Mouse (Mus musculus) liver, adult (tissue): Measurements from ENCODE around the gene Flnb.

Source experiments
- GATA4 ChIP-seq: IDR thresholded peaks from 2 replicates; pipeline ENCODE4 v1.6.1; 2014; ENCODE audit warnings: mild to moderate bottlenecking, low read length; ENCODE audit not compliant: insufficient replicate concordance

Gene Flnb

DNA sequence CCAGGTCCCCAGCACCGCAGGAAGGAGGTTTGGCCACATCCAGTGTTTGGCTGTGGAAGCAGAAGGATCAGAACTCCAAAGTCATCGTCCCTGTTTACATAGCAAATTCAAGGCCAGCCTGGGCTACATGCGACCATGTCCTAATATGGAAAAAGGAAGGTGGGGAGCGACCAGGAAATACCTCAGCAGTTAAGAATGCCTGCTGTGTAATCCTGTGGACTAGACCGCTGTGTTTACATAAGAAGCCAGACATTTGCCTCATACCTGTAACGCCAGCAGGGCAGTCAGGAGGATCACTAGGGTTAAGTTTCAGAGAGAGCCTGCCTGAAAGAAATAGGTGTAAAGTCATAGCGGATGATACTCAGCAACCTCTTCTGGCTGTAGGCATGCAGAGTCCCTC is 145.4 kb downstream of the Flnb start:
- TF ChIP-seq GATA4 = no peak

DNA sequence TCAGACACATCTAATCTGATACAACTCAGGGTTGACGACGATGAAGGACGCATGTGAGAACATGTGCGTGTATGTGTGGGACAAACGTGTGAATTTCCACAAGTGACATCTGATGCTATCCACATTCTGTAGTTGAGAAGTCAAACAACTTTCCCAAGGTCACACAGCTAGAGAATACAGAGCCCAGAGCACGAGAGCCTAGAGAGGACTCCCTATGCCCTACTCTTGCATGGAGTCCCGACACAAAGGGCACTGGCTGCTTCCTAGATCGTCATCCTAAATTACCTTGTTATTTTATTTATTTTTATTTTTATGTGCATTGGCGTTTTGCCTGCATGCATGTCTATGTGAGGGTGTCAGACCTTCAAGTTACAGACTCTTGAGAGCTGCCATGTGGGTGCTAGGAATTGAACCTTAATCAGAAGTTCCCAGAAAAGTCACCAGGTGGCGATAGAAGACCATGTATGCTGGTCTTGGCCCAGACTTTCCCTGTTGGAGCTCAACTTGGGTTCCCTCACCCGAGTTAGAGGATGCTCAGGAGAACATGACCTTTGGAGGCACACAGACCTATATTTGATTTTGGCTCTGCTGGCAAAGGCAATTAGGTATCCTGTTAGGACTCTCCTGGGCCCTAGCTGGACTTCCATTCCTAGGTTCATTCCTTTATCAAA is 146.6 kb downstream of the Flnb start:
- no peak for TF ChIP-seq GATA4

DNA sequence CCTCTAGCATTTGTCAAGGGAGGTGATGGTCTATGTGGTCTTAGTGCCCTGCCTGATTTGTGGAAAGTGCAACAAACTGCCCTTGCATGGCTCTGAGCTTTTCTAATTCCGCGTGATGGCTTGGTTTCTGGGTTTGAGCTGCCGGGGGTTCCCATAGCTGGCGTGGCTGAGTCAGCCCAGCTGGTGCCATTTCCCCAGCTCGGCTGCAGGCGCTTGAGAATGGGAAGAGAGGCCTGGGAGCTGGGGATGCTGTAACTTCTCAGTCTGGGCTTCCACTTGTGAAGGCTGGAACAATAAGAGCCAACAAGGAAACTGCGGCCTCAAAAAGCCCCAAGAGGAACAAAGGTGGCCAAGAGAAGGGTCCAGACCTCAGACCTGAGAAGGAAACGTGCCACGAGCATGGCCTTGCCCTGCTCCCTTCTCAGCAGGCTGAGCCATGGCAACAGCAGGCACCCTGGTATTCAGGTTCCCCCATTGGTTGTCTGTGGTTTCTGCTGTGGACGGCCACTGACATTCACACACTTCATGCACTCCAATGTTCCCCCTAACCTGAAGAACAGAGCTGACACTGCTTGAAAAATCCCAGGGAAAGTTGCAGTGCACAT is 154.2 kb downstream of the Flnb start:
- TF ChIP-seq GATA4 = no peak

DNA sequence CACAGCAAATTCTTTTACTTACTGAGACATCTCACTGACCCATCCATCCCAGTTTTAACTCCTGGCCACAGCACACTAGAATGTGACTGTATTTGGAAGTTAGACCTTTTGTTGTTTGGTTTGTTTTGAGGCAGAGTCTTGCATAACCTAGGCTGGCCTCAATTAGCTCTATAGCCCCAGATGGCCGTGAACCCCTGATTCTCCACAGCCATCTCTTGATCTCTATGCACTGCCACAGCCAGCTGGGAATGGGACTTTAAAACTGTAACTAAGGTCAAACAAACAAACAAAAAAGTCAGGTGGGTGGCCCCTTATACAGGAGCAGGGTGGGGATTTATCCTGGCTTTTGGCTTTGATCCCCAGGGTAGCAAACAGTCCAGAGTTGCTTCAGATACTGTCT is 156.9 kb downstream of the Flnb start:
- TF ChIP-seq GATA4 = peak; percentile 23; the same call in 1 of the 2 replicates

DNA sequence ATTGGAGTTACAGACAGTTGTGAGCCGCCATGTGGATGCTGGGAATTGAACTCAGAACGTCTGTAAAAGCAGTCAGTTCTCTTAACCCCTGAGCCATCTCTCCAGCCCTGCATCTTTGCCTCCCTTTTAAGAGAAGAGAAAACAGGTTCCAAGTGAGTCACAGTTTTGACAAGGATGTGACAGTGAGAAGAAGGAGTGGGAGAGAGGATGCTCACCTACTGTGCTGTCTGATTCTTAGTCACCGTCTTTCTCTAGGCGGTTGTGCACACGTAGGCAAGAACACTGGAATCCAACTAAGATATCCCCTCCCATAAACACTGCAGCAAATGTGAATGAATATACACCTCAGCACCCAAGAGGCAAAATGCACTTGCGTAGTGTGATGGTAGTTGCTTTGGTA is 157.4 kb downstream of the Flnb start:
- TF ChIP-seq GATA4 = no peak

DNA sequence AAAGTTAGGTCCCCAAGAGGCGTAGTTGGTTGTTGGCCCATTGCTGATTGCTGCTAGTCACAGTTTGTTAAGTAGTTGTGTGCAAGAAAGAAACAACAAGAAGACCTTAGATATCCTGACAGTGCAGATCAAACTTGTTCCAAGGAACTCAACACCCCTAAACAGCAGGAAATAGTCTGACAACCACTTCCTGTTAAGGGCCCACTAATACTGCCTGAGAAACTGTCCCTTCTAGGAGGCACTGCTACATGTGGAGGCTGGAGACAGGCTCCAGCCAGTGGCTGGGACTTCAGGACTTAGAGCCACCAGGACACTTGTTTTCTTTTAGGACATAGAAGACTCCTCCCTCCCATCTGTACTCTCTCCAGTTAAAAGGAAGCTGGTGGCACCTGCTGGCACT is 159.7 kb downstream of the Flnb start:
- no peak for TF ChIP-seq GATA4

DNA sequence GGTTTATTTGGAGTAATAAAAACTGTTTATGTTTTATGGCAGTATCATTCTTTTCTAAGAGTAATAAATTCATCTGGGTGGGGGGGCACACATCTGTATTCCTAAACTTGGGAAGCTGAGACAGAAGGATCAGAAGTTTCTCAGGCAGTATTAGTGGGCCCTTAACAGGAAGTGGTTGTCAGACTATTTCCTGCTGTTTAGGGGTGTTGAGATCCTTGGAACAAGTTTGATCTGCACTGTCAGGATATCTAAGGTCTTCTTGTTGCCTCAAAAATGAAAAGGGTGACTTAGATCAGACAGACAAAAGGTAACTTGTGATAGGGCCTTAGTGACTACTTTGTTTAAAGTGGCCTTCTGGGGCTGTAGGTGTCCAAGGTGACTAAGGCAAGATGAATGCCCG is 160.4 kb downstream of the Flnb start:
- TF ChIP-seq GATA4 = no peak

DNA sequence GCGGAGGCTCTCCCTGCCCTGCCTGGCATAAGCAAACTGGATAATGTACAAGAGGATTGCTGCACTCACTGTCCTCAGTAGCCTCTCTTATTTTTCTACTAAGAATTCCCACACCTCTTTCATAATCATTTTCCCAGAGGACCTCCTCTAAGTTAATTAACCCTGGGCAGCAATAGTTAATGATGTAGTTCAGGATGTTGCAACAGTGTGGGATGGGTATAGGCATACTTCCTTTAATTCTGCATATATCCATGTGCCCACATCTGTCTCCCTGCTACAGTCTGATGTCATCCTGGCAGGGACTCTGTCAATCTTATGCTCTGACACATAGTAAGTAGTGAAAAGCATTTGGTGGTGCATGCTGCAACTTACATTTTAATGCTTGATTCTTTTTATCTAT is 163.5 kb downstream of the Flnb start:
- no peak for TF ChIP-seq GATA4

DNA sequence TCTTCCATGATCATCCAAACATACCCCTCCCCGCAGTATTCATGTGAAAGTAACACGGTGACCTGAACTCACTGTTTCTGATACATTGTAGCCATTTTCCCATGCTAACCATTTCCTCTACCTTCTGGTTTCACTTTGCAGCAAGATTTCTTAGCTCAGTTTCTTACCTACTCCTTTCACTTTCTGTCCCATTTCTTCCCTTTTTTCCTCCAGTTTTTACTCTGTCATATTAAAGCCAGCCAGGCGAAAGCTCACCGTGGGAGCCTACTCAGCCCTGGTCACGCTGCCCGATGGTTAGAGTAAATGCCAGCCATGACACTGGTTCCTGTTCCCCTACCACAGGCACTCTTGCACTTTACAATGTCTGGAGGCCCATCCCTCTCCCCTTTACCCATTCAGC is 169.2 kb downstream of the Flnb start:
- TF ChIP-seq GATA4 = no peak

DNA sequence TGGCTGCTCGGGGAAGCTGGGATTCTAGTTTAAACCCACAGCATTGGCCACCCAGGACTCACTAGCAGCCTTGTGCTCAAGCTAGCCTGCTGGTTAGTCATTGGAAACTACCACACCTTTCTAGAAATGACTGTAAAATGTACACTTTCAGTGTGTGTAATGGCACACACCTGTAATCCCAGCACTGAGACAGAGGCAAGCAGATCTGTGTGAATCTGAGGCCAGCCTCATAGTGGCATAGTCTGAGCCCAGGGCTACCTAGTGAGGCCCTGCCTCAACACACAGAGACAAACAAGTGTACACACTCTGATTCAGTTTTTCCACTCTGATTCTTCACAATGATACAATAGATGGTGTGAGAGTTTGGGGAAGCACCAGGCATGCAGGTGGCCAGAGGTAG is 171.6 kb downstream of the Flnb start:
- TF ChIP-seq GATA4 = no peak

DNA sequence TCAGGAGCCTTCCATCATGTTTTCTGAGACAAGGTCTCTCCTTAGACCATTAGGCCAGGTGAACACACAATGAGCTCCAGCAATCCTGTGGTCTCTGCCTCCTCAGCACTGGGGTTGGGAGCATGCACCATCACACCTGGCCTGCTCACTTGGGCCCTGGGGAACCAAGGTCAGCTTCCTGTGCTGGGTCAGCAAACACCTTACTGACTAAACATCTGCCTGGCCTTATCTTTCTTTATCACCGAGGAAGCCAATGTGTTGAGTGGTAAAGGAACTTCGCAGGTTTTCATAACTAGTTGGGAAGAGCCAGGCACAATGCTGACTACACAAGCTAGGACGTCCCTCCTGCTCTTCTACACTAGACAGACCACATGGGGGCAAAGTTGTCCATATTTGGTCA is 172.2 kb downstream of the Flnb start:
- no peak for TF ChIP-seq GATA4

DNA sequence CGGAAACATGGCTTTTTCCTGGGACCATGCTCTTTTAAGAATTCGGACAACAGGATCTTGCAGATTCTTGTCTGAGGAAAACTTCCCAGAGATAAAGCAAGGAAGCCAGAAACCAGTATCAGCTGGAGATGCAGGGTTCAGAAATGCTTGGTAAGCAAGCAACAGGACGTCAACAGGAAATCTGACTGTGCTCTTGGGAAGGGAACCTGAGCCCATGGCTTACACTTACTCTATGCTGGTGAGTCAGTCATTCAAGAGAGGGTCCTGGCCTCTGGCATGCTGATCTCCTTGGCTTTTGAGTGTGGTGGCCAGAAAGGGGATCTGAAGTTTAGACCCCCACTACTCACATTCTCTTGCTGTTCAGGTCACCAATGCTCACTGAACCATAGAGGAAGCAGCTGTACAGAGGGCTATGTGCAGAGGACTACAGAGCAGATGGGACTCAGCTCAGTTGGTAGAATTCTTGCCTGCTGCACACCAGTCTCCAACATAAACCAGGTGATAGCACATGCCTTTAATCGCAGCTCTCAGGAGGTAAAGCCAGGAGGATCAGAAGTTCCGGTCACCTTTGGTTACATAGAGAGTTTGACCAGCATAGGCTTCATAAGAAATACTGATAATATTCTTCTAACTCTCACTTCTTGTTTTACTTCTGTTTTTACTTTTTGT is 173.5 kb downstream of the Flnb start:
- peak; percentile 87; the same call in 1 of the 2 replicates for TF ChIP-seq GATA4

DNA sequence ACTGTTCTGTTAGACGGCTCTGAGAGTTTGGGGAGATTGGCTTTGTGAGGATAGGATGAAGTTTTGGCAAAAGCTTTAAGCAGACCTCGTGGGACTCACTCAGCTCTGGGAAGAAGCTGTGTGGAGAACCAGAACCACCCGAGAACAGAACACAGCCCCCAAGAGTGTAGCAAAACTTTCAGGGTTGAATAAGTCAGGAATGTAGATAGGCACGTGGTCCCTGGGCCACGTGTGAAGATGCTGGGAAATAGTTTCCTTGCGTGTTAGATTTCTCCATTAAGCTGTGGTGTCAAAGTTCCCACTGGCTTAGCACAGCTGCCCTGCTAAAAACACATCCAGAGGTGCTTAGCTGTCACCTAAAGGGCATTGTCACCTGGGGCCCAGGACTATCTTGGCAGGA is 174.4 kb downstream of the Flnb start:
- TF ChIP-seq GATA4 = no peak

DNA sequence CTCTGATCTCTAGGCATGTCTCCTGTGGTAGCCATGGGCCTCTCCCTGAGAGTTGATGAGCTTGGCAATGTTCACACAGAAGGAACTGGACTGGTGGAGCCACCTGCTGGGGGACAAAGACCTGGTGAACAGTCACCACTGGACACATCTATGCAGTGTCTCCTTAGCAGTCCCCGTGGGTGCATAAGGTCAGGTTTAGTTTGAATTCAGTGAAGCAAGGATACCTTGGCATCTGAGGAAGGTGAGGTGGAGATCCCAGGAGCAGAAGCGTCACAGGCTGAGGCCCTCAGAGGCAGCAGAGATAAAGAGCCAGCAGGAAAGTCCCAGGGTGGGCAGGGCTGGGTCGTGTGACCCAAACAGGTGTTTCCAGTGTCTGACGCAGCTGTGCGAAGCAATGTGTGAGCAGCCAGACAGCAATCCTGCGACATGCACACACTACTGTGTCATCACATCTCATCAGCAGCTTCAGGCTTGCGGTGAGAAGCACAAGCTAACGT is 176.6 kb downstream of the Flnb start, which contains the start of gene Dnase1l3:
TSS of gene Dnase1l3 (minus strand) at position 303 of the 497 bp plus-strand sequence.
- no peak for TF ChIP-seq GATA4

DNA sequence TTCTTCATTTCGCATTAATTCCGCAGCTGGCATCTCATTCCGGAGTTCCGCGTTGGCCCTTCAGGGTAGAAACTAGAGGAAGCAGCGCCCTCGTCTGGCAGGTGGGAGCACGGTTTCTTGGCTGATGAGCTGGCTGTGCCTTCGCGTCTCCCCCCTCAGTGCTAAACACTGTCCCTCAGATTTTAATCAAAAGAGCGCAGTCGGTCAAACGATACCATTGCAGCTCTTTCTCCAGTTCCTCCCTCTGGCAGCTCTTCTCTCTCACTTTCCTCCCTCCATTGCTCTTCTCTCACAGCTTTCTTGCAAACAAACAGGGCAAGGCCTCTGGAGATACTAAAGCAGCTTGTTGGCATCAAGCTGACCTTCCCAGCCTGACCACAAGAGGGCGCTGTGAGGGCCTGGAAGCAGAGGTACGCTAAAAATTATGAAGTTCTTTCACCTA is 179.5 kb downstream of the Flnb start:
- peak; percentile 40; the same call in 1 of the 2 replicates for TF ChIP-seq GATA4

DNA sequence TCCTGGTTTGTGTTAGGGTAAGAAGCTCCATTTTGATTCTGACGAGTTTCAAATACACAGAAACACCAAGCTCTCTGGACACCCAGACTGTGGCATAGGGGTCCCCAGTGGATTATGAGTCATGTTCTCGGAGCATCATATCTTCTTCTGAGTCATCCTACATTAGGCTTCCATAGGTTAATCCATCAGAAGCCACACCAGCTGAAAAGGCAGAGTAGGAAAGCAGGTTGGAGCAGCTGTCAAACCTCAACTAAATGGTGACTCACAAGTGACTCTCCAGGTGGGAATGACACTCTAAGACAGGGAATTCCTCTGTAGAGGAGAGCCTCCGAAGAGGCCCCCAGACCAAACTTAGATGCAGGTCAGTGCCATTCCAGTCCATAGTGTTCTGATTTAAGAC is 181.3 kb downstream of the Flnb start:
- no peak for TF ChIP-seq GATA4
